Mouse (Mus musculus) mature B cell (primary cell): ENCODE results near the gene Obox6.

ENCODE experiments used
- in situ Hi-C: fragments of 300-500 bp; cut with MboI; formaldehyde crosslinking; loops from 2 replicates; pipeline ENCODE4 v1.14.3; 2019

Gene Obox6

GRCm38 (mm10) chr7:15839578-15839977 lies at the start of gene Obox6:
Gene Obox6 (minus strand): TSS chr7:15839678.
- in situ Hi-C loops, result no loop called here

- in situ Hi-C loops, result no loop called here
Measured at GRCm38 (mm10) chr7:15884127-15884526, 44.6 kb upstream of the Obox6 start.

GRCm38 (mm10) chr7:15882317-15882716 lies 42.8 kb upstream of the Obox6 start, which contains the start of gene Crxos:
Gene Crxos (plus strand): TSS chr7:15882617.
- in situ Hi-C loops, result no loop called here

GRCm38 (mm10) chr7:15881831-15882230 lies 42.4 kb upstream of the Obox6 start:
- in situ Hi-C loops, result no loop called here

GRCm38 (mm10) chr7:15881388-15881787 lies 41.9 kb upstream of the Obox6 start:
- in situ Hi-C loops, result no loop called here

GRCm38 (mm10) chr7:15879756-15880155 lies 40.3 kb upstream of the Obox6 start, which contains the start of gene Crx:
Gene Crx (minus strand): TSS chr7:15879968.
- in situ Hi-C loops, result no loop called here

- in situ Hi-C loops, result no loop called here
Measured at GRCm38 (mm10) chr7:15864104-15864503, 24.6 kb upstream of the Obox6 start.

GRCm38 (mm10) chr7:15859657-15860056 lies 20.2 kb upstream of the Obox6 start:
- in situ Hi-C loops, result no loop called here
